Mouse (Mus musculus): Measurements from ENCODE around the gene Ldb2. TPM values are rescaled to one million over a fixed set of nuclear protein-coding genes. Genes with fewer than 3 reads are reported as not detected.

The Ldb2 gene
- polyA plus RNA-seq, 2 experiments = 2.0 to 4.2 TPM

DNA sequence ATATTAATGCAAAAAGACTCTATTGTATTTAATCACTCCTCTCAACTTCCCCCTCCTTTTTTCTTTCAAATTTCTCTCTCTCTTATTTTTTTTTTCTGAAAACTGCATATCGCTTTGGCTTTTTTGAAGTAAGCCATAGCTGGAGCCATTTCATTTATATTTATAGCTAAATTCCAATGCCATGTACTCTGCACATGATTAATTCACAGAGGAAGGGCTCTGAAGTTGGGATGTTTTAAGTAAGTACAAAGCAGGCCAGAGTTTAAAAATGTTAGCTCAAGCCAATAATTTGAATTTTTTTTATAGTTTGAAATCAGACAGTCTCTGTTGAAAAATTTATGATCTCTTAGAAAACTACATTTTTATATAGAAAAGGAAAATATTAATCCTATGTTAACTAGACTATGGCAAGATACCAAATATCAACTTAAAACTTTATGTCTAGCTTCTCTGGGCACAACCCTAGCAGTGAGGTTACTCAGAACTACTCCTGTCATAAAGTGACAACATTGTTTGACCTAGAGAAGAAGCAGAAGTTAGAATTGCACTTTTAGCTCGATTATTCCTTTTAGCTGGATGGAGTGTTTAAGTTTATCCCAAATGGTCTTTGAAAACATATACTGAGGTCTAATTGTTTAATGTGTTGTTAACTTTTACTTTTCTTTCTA is 222.7 kb downstream of the Ldb2 start:
- ATAC-seq (ENCODE audit: insufficient read depth) (no peak), DNase-seq (ENCODE audit: low read depth in 3 of 3, low spot score in 3 of 3) (no peak)
- Histone ChIP-seq H3K27me3 (ENCODE audit: control insufficient read depth, insufficient read depth, low read length) (no peaks in the 10 kb centered on the region), H3K4me1 (replicated peaks; ENCODE audit: control insufficient read depth in 2 of 2, insufficient read depth in 2 of 2, low read length in 1 of 2) (no peaks in the 10 kb centered on the region), H3K27ac (no peak overlapping the region), H3K4me2 (ENCODE audit: low read depth) (no peak overlapping the region), H3K9me3 (ENCODE audit: control insufficient read depth, low read length) (no peaks in the 10 kb centered on the region), H3K4me3 (ENCODE audit: insufficient read depth in 1 of 2, low read depth in 2 of 2, low read length in 2 of 2) (no peak overlapping the region), H3K36me3 (replicated peaks; ENCODE audit: control insufficient read depth, insufficient read depth, low read depth) (no peaks in the 10 kb centered on the region), H3K9ac (replicated peaks) (no peak overlapping the region)
- 49% methylated on average over 2 of the region's 2 CpGs for WGBS (ENCODE audit: insufficient replicate concordance)
- no peak for TF ChIP-seq EP300 (IDR thresholded peaks at IDR 0.05; ENCODE audit: low read depth)
- no peak for TF ChIP-seq CTCF (IDR thresholded peaks at IDR 0.05; ENCODE audit: low read depth)

GRCm38 (mm10) chr5:44574681-44575080 is 224.8 kb downstream of the Ldb2 start:
- TF ChIP-seq CTCF (IDR thresholded peaks at IDR 0.05; ENCODE audit: low read depth) = no peak
- TF ChIP-seq EP300 (IDR thresholded peaks at IDR 0.05; ENCODE audit: low read depth) = no peak
- no peaks in the 10 kb centered on the region for H3K9me3 ChIP-seq (ENCODE audit: control insufficient read depth, low read length)
- H3K36me3 ChIP-seq (replicated peaks; ENCODE audit: control insufficient read depth, insufficient read depth, low read depth) = no peaks in the 10 kb centered on the region
- no peak for ATAC-seq (ENCODE audit: insufficient read depth)
- H3K4me3 ChIP-seq (ENCODE audit: insufficient read depth in 1 of 2, low read depth in 2 of 2, low read length in 2 of 2) = no peak overlapping the region
- H3K4me1 ChIP-seq (replicated peaks; ENCODE audit: control insufficient read depth in 2 of 2, insufficient read depth in 2 of 2, low read length in 1 of 2) = no peaks in the 10 kb centered on the region
- H3K27me3 ChIP-seq (ENCODE audit: control insufficient read depth, insufficient read depth, low read length) = no peaks in the 10 kb centered on the region
- 59% methylated on average over 1 of the region's 1 CpGs for whole genome bisulfite sequencing (ENCODE audit: insufficient replicate concordance)
- no peak overlapping the region for H3K9ac ChIP-seq (replicated peaks)
- no peak overlapping the region for H3K4me2 ChIP-seq (ENCODE audit: low read depth)
- DNase-seq (ENCODE audit: low read depth in 3 of 3, low spot score in 3 of 3) = no peak
- H3K27ac ChIP-seq = no peak overlapping the region

- ATAC-seq (ENCODE audit: insufficient read depth) (no peak), DNase-seq (ENCODE audit: low read depth in 3 of 3, low spot score in 3 of 3) (no peak)
- TF ChIP-seq CTCF (IDR thresholded peaks at IDR 0.05; ENCODE audit: low read depth) = no peak
- Histone ChIP-seq H3K9ac (replicated peaks) (no peak overlapping the region), H3K36me3 (replicated peaks; ENCODE audit: control insufficient read depth, insufficient read depth, low read depth) (no peaks in the 10 kb centered on the region), H3K4me2 (ENCODE audit: low read depth) (no peak overlapping the region), H3K9me3 (ENCODE audit: control insufficient read depth, low read length) (no peaks in the 10 kb centered on the region), H3K4me3 (ENCODE audit: insufficient read depth in 1 of 2, low read depth in 2 of 2, low read length in 2 of 2) (no peak overlapping the region), H3K27ac (no peak overlapping the region), H3K27me3 (ENCODE audit: control insufficient read depth, insufficient read depth, low read length) (no peaks in the 10 kb centered on the region), H3K4me1 (replicated peaks; ENCODE audit: control insufficient read depth in 2 of 2, insufficient read depth in 2 of 2, low read length in 1 of 2) (no peaks in the 10 kb centered on the region)
- 68% methylated on average over 11 of the region's 11 CpGs for WGBS (ENCODE audit: insufficient replicate concordance)
These were observed 245.6 kb downstream of the Ldb2 start for GRCm38 (mm10) chr5:44553765-44554352.

DNA sequence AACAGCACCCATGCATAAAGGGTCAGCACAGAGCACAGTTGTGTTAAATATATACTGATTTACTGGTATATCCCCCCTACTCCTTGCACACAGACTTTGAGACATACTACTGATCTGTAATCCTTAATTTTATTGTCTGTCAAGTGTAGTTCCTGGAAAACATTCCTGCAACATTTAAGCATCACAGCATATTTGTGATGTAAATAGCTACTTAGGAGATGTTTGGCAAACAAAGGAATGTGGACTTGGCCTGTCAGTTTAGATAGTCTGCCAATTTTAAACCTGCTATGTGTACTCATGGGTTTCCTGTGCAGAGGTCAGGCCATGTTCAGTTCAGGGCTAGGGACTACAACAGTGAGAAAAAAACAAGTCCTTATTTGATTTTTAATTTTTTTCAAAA is 246.3 kb downstream of the Ldb2 start:
- Histone ChIP-seq H3K27me3 (ENCODE audit: control insufficient read depth, insufficient read depth, low read length) (no peaks in the 10 kb centered on the region), H3K4me3 (ENCODE audit: insufficient read depth in 1 of 2, low read depth in 2 of 2, low read length in 2 of 2) (no peak overlapping the region), H3K4me1 (replicated peaks; ENCODE audit: control insufficient read depth in 2 of 2, insufficient read depth in 2 of 2, low read length in 1 of 2) (no peaks in the 10 kb centered on the region), H3K4me2 (ENCODE audit: low read depth) (no peak overlapping the region), H3K36me3 (replicated peaks; ENCODE audit: control insufficient read depth, insufficient read depth, low read depth) (no peaks in the 10 kb centered on the region), H3K9ac (replicated peaks) (no peak overlapping the region), H3K9me3 (ENCODE audit: control insufficient read depth, low read length) (no peaks in the 10 kb centered on the region), H3K27ac (no peak overlapping the region)
- TF ChIP-seq EP300 (IDR thresholded peaks at IDR 0.05; ENCODE audit: low read depth) (no peak), CTCF (IDR thresholded peaks at IDR 0.05; ENCODE audit: low read depth) (no peak)
- ATAC-seq (ENCODE audit: insufficient read depth) = no peak
- DNase-seq (ENCODE audit: low read depth in 3 of 3, low spot score in 3 of 3) = no peak

DNA sequence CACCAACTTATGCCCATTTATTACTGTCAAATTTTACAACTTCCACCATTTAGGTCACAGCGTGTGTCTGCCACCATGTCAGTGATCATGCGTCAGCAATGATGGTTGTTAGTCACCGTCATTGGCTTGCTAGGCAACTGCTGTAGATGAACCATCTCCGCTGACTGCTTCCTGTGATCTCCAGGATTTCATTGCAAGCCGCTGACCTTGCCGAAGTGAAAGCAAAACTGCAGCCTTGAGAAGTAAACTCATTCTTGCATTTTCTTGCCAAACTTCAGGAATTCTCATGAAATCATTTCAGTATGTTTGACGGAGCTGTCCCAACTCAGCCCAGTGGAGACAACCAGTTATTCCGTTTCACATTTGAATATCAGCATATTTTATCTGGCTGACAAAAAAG is 247.4 kb downstream of the Ldb2 start:
- TF ChIP-seq CTCF (IDR thresholded peaks at IDR 0.05; ENCODE audit: low read depth) (no peak), EP300 (IDR thresholded peaks at IDR 0.05; ENCODE audit: low read depth) (no peak)
- no peaks in the 10 kb centered on the region for H3K27me3 ChIP-seq (ENCODE audit: control insufficient read depth, insufficient read depth, low read length)
- no peak overlapping the region for H3K4me3 ChIP-seq (ENCODE audit: insufficient read depth in 1 of 2, low read depth in 2 of 2, low read length in 2 of 2)
- ATAC-seq (ENCODE audit: insufficient read depth) (no peak), DNase-seq (ENCODE audit: low read depth in 3 of 3, low spot score in 3 of 3) (no peak)
- H3K4me2 ChIP-seq (ENCODE audit: low read depth) = no peak overlapping the region
- no peaks in the 10 kb centered on the region for H3K4me1 ChIP-seq (replicated peaks; ENCODE audit: control insufficient read depth in 2 of 2, insufficient read depth in 2 of 2, low read length in 1 of 2)
- H3K27ac ChIP-seq = no peak overlapping the region
- WGBS (ENCODE audit: insufficient replicate concordance) = 71% methylated on average over 8 of the region's 8 CpGs
- no peaks in the 10 kb centered on the region for H3K36me3 ChIP-seq (replicated peaks; ENCODE audit: control insufficient read depth, insufficient read depth, low read depth)
- no peaks in the 10 kb centered on the region for H3K9me3 ChIP-seq (ENCODE audit: control insufficient read depth, low read length)
- H3K9ac ChIP-seq (replicated peaks) = no peak overlapping the region
